Mouse (Mus musculus): ENCODE results near the gene Ugt1a8. TPM values are rescaled to one million over a fixed set of nuclear protein-coding genes. Genes with fewer than 3 reads are reported as not detected.

Ugt1a8 gene
- total RNA-seq, 4 experiments from 2014 or later, result not detected

GRCm38 (mm10) chr1:88258361-88258760 is 170.7 kb downstream of the Ugt1a8 start:
- DNase-seq (ENCODE audit: low spot score in 2 of 2), result no peak

GRCm38 (mm10) chr1:88258881-88259642 is 171.4 kb downstream of the Ugt1a8 start:
- DNase-seq (ENCODE audit: low spot score in 2 of 2), result no peak

- DNase-seq (ENCODE audit: low spot score in 2 of 2), result no peak
Measured at GRCm38 (mm10) chr1:88259643-88260024, 172.0 kb downstream of the Ugt1a8 start.

GRCm38 (mm10) chr1:88260114-88260513 is 172.5 kb downstream of the Ugt1a8 start:
- DNase-seq (ENCODE audit: low spot score in 2 of 2), result no peak

GRCm38 (mm10) chr1:88260604-88261377 is 173.2 kb downstream of the Ugt1a8 start:
- no peak for DNase-seq (ENCODE audit: low spot score in 2 of 2)

GRCm38 (mm10) chr1:88261706-88262105 is 174.1 kb downstream of the Ugt1a8 start:
- DNase-seq (ENCODE audit: low spot score in 2 of 2), result no peak

- DNase-seq (ENCODE audit: low spot score in 2 of 2), result no peak
Measured at GRCm38 (mm10) chr1:88262255-88262654, 174.6 kb downstream of the Ugt1a8 start.

- no peak for DNase-seq (ENCODE audit: low spot score in 2 of 2)
Measured at GRCm38 (mm10) chr1:88262961-88263360, 175.3 kb downstream of the Ugt1a8 start.

- no peak for DNase-seq (ENCODE audit: low spot score in 2 of 2)
Measured at GRCm38 (mm10) chr1:88263778-88264177, 176.2 kb downstream of the Ugt1a8 start.

- no peak for DNase-seq (ENCODE audit: low spot score in 2 of 2)
Measured at GRCm38 (mm10) chr1:88264237-88264868, 176.7 kb downstream of the Ugt1a8 start.

GRCm38 (mm10) chr1:88264869-88265240 is 177.2 kb downstream of the Ugt1a8 start:
- no peak for DNase-seq (ENCODE audit: low spot score in 2 of 2)

GRCm38 (mm10) chr1:88266123-88266522 is 178.5 kb downstream of the Ugt1a8 start:
- DNase-seq (ENCODE audit: low spot score in 2 of 2), result peak in 1 of 2 experiments; percentile 15

GRCm38 (mm10) chr1:88267489-88267888 is 179.9 kb downstream of the Ugt1a8 start:
- peak in 1 of 2 experiments; percentile 9 for DNase-seq (ENCODE audit: low spot score in 2 of 2)

GRCm38 (mm10) chr1:88268070-88268469 is 180.5 kb downstream of the Ugt1a8 start:
- DNase-seq (ENCODE audit: low spot score in 2 of 2), result peak in 1 of 2 experiments; percentile 4

Other genes starting within 250 kb of the Ugt1a8 start
- gene Dgkd, start 234.5 kb upstream of the Ugt1a8 start, total RNA-seq (2022), result 10 to 100 TPM; 23.4 to 30.2 (median 28.0) TPM
- 1 to 10 TPM; 6.9 to 7.6 (median 7.3) TPM for gene Usp40, start 79.3 kb upstream of the Ugt1a8 start, total RNA-seq (2022)
- not detected for gene Ugt1a10, start 32.4 kb upstream of the Ugt1a8 start, total RNA-seq (2022)
- gene Ugt1a9, start 17.0 kb upstream of the Ugt1a8 start, total RNA-seq (2022), result not detected
- under 1 TPM in 2 of 4 experiments, not detected in 2; 0.11 to 0.44 TPM for gene Ugt1a7c, start 7.2 kb downstream of the Ugt1a8 start, total RNA-seq (2022)
- gene Ugt1a6b, start 15.4 kb downstream of the Ugt1a8 start, total RNA-seq (2022), result 1 to 10 TPM in 1 of 4 experiments, under 1 TPM in 1, not detected in 2; 0.72 to 1.3 TPM
- 1 to 10 TPM in 1 of 4 experiments, under 1 TPM in 3; 0.22 to 2.0 (median 0.47) TPM for gene Ugt1a6a, start 47.0 kb downstream of the Ugt1a8 start, total RNA-seq (2022)
- gene Ugt1a5, start 78.2 kb downstream of the Ugt1a8 start, total RNA-seq (2022), result not detected
- gene Ugt1a2, start 112.8 kb downstream of the Ugt1a8 start, total RNA-seq (2022), result under 1 TPM in 1 of 4 experiments, not detected in 3; 0.16 TPM
- not detected for gene Dnajb3, start 118.0 kb downstream of the Ugt1a8 start, total RNA-seq (2022)
- under 1 TPM in 2 of 4 experiments, not detected in 2; 0.12 to 0.46 TPM for gene Ugt1a1, start 124.1 kb downstream of the Ugt1a8 start, total RNA-seq (2022)
- gene Mroh2a, start 139.2 kb downstream of the Ugt1a8 start, total RNA-seq (2022), result not detected
- 1 to 10 TPM; 4.4 to 6.3 (median 4.7) TPM for gene Hjurp, start 189.8 kb downstream of the Ugt1a8 start, total RNA-seq (2022)
- gene Trpm8, start 189.8 kb downstream of the Ugt1a8 start, total RNA-seq (2022), result not detected

Measured in gastrocnemius, adult 8-10 months (tissue).